Mouse (Mus musculus): ENCODE measurements around the gene B3gnt9.
A peak's percentile ranks its signal among the peaks of the same experiment; 100 is the strongest.
"Not testable (repeated sequence)": the region's sequence is repeated elsewhere in the genome, so short reads cannot be mapped to it uniquely, and the experiment has no call there.

The B3gnt9 gene

DNA sequence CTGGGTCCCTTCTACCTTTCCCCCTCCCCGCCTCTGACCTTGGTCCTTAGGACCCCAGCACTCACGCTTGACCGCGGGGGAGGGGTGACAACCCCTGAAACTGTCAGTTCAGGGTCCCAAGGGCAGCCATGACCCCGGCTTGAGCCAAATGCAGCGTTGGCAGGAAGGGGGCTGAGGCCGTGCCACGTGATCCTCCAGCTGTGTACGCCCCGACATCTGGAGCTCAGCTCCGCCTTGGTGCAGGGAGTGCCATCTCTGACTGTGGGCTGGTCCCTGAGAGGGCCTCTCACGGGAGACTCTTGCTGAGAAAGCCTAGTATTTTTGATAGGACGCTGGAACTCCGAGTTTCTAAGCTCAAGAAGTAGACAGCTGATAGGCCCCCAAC is at the start of gene B3gnt9:
Gene B3gnt9 (minus strand): TSS at position 188 of the 385 bp plus-strand sequence.
- DNase-seq, result peak; percentile 45 to 55

DNA sequence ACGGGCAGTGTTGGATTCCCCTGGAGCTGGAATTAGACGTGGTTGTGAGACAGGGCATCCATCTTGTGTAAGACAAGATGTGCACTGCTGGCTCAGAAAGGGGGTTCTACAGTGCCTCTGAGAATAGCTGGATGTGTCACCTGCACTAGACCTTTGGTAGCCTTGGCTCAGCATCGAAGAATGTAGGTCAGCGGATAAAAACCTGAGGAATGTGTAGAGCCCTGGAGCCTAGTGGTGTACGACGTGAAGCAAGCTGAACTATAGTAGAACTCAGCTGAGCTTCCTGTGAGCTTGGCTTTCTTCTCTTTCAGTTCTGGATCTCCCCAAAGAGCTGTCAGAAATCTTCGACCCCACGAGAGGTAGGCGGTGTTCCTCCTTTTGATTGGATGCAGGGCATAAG is 48.9 kb upstream of the B3gnt9 start:
- DNase-seq, result no peak

DNA sequence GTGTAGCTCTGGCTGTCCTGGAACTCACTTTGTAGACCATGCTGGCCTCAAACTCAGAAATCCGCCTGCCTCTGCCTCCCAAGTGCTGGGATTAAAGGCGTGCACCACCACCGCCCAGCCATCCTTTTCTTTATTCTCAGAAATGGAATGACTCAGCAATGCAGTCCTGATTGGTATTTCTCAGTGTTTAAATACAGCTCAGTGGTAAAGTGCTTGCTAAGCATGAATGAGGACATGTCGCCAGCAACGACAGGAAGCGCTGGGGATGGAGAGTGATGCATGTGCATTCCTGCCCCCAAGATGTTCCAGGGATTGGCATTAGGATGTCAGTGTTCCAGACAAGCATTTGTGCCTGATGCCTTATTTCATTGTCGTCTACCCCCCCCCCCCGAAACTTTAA is 48.4 kb upstream of the B3gnt9 start:
- no peak for DNase-seq

DNA sequence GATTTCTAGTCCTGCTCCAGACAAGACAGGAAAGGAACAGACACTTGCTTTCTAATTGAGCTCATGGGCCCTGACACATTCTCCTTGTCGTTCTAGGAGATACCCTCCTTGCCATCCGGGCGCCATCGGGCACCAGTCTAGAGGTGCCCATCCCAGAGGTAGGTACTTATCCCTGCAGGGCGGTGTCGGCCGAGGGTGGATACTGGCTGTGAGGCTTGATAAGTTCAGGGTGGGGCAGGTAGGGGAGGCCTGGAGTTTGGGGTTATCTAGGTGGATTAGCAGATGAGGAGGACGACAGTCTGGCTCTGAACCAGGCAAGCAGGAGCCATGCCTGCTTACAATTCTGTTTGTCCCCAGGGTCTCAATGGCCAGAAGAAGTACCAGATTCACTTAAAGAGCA is 45.0 kb upstream of the B3gnt9 start:
- no peak for DNase-seq

DNA sequence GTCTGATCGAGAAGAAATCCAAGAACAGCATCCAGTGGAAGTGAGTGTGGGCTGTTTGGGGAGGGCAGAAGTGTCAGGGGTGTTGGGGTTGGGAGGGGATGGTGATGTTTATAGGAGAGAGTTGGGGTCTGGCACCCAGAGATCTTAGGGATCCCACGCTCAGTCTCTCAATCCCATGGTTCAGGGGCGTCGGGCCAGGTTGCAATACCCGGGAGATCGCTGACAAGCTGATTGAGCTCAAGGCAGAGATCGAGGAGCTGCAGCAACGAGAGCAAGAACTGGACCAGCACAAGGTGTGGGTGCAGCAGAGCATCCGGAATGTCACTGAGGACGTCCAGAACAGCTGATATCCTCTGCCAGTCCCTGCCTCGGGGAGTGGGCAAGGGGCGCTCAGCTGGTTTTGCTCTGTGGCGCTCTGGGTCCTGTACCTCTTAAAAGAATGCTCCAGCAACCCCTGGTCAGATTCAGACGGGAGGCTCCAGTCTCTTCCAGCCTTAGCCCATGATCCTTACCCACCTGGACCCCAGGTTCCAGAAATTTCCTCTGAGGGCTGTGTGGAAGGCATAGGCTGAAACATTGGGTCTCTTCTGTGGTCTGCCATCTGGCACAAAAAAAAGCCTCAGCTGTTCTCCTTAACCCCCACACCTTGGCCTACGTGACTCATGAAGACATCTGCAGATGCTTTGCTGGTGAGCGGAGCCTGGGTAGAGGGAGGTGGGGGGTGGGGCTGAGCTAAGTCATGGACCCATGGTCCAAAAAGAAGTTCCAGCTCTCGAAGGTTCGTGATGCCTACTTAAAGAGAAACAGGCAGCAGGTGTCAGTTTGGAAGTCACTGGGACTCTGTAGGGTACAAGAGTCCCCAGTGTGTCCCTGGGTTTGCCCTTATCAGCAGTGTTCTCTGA is 43.6 kb upstream of the B3gnt9 start:
- no peak for DNase-seq

DNA sequence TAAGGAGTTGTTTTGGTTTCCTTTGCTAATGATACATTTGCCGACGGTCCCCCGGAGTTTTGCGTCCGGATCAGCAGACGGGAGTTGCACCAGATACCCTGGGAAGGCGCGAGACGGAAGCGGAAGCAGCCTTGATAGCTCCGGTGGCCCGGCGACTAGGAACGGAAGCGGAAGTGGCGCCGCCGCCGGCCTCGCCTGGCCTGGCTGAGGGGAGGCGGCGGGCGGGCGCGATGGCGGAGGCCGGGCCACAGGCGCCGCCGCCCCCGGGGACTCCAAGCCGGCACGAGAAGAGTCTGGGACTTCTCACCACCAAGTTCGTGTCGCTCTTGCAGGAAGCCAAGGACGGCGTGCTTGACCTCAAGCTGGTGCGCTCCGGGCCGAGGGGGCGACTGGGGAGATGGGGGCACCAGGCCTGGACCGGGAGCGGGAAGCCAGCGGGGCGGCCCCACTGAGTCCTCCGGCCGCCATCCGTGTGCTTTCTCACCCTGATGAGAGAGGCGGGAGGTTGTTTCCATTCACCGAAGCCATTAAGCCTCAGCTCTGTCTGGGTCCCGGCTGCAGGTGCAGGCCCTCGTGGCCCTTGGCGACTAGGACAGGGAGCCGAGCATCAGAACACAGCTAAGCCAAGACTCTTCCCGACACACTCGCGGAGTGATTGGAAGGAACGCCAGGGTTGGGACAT is 42.7 kb upstream of the B3gnt9 start, which contains the start of gene E2f4:
Gene E2f4 (plus strand): TSS at position 153 of the 682 bp plus-strand sequence.
- DNase-seq, result peak; percentile 96 to 97

DNA sequence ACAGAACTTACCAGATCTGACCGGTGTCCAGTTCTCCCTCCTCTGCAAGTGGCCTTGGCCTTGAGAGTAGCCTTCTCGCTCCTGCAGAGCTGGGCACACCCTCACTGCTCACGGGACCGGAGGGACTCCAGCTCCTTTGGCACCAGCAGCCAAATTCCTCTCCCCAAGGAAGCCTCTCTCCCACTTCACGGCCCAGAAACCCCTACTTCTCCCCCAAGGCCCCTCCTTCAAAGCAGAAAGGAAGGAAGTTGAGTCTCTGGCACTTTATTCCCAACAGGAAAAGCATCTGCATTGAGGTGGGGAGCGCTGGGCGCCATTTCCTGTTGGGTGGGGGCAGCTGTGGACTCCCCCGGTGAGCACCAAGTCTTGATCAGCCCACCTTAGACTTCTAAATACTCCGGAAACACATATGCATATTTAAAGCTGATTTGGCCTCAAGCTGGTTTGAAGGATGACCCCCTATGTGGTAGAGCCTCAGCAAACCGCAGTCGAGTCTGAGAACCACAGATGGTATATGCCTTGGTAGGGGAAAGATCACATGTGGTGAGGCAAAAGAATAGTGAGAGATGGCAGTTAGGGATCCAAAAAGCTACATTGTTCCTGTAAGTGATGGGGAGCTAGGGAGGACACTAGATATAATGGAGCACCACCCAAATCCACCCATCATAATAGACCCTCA is 41.1 kb upstream of the B3gnt9 start, which contains the start of gene Exoc3l:
Gene Exoc3l (minus strand): TSS at position 207 of the 679 bp plus-strand sequence.
- peak; percentile 42 to 60 for DNase-seq

DNA sequence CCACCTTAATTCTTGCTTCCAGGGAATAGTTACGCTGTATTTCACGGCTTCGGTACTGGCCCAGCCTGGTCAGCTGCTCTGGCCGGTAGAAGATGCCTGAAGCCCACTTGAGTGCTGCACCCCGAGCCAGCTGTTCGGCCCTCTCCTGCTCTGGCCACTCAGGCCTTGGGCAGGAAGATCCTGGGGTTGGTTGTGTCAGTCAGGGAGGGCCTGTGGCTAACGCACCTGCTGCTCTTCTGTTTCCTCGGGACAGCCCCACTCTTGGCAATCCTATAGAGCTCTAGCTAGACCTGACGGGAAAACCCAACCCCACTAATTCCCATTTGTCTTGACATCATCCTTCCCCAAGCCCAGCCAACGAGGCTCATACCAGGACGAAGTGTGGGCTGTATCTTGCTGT is 40.3 kb upstream of the B3gnt9 start:
- DNase-seq, result no peak

DNA sequence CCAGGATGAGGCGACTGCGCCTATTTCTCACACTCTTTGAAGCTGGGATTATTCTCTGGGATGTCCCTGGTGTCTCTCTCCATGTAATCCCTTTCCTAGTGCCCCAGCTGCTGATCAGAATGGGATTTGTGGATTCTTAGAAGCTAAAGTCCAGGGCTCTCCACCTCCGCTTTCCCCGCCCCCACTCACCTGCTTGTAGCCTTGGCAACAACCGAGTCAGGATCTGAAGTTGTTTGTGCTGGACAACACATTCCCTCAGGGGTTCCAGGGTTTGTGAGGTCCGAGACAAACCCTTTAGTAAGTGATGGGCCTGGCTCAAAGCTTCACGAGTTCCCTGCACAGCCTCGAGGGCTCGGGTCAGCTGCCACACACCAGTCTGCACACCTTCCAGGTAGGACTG is 39.8 kb upstream of the B3gnt9 start:
- no peak for DNase-seq

DNA sequence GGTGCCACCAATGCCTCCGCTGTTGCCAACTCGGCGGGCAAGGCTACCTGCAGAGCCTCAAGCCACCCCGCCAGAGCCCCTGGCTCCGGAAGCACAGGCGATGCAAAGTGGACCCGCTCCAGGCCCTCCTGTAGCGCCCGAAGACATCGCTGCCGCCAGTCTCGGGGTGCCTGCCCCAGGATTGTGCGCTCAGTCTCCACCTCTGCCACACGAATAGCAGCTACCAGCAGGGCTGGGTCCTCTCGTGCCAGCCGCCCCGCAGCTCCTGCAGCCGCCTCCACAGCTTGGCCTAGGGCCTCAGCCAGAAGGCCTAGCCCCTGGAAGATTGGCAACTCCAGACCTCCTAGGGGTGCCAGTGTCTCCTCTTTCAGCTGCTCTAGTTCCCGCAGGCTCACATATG is 38.5 kb upstream of the B3gnt9 start:
- no peak for DNase-seq

DNA sequence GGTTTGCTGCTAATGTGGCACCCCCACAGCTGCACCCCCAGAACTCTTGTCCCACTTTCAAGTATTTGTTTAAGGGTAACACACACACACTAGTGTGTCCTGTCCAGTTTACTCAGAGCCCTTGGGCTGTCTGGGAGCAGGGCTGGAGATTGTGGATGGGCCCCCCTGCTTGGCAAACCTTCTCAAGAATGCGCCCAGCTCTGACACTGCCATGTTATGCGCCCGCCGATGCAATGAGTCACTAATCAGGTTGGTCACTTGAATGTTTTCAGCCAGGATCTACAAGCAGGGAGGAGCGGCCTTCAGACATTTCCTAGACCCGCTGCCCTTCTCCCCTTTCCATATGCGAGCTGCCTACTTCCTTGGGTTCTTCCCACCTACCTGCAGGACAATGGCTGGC is 37.5 kb upstream of the B3gnt9 start:
- no peak for DNase-seq

DNA sequence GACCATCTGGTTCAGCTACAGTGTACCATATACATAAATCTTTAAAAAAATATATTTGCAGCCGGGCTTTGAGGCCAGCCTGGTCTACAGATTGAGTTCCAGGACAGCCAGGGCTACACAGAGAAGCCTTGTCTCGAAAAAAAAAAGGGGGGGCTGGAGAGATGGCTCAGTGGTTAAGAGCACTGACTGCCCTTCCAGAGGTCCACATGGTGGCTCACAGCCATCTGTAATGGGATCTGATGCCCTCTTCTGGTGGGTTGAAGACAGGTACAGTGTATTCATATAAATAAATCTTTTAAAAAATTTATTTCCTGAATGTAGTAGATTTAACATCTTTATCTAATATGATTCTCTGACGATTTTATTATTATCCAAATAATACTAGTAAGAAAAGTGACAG is 36.8 kb upstream of the B3gnt9 start:
- peak in 1 of 2 experiments; percentile 37 for DNase-seq

DNA sequence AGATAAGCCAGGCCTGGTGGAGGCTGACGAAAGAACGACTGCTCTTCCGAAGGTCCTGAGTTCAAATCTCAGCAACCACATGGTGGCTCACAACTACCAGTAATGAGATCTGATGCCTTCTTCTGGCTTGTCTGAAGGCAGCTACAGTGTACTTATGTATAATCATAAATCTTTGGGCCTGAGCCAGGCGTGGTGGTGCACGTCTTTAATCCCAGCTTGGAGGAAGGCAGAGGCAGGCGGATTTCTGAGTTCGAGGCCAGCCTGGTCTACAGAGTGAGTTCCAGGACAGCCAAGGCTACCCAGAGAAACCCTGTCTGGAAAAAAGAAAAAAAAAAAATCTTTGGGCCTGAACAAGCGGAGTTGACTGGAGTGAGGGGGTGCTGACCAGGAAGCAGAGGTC is 36.4 kb upstream of the B3gnt9 start:
- DNase-seq, result not testable (repeated sequence)

DNA sequence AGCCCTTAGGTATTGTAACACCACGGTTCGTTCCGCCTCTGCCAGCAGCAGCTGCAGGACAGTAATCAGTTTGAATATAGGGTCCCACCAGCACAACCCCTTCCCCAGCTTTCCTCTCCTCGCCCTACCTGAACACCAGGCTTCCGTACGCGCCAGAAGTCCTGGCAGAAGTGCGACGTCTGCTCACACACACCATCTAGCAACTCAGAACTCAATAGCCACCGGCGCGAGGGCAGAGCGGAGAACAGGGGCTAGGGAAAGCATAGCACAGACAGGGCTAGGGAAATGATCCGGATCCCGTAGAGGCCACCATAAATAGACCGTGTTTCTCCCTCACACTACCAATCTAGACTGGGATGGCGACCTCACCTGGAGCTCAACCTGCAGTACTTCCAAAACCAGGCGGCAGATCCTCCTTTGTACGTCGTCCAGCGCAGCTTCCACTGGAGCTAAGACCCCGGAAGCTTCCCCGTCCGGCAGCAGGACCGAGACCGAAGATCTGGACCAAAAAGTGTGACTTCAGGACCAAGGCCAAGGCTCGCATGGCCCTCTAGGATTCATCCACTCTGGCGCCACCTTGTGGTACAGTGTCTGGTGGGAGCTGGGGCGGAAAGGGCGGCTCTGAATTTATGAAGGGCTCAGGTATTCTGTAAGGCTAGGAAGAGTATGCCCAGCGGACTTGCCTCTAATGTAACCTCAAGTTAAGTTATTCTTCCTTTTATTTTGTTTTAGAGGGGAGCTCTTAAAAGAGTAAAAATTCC is 35.8 kb upstream of the B3gnt9 start:
- peak; percentile 90 to 98 for DNase-seq

DNA sequence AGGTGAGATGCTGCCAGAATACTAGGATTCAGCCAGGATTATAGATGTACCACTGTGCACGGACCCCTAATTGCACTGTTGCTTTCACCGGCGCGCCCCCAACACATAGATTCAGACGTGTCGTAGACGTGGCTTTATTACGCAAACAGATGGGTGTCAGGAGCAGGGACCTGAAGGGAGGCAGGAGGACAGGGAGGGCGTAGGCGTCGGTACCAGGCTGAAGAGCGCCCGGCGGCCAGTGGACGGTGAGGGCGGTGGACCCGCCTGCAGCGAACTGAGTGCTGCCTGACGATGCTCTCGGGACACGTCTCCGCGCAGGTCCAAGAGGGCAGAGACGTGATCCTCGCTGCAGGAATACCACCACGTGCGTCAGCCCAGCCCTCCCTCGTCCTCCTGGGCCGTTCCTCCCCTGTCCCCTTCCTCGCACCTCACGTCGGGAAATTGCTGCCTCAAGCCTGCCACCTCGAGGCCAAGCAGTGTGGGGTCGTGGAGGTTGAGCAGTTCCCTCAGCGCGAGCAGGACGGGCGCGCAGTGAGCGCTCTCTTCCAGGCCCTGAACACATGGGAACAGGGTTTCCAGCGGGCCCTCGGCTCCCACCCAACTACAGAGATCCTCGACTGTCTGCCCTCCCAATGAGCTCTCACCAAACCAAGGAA is 35.0 kb upstream of the B3gnt9 start, which contains the start of gene 4931428F04Rik:
Gene 4931428F04Rik (minus strand): TSS at position 60 of the 656 bp plus-strand sequence.
- DNase-seq, result peak; percentile 32 to 50

DNA sequence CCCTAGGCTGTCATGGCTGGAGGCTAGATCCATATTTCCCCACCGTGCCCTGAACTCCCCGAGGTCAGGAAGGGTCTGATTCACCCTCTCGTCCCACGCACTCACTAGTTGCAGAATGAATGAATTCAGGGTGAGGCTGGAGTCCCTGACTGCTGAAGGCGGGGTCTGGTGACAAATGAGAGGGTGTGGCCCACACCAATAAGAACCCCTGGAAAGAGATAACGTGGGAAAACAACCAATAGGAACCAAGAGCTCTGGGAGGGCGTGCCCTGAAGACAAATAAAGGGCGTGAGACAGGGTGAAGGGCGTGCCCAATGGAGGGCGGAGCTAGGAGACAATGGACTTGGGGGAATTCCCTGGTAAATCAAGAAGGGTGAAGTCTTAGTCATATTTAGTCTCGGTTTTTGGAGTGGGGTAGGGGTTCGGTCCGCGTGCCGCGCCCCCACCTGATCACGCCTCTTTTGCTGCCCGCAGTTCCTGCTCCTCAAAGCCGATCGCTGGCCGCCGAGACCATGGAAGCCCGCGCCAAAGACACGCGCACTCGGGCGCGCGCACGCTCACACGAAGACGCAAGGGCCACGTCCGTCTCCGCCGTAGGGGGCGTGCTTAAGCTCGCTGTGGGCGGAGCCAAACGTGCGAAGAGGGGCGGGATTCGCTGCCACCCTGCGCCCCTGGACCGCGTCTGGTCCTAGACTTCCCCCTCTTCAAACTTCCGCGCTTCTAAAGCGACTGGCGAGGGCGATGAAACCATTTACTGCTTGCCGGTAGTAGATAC is 34.2 kb upstream of the B3gnt9 start:
- peak; percentile 85 to 94 for DNase-seq

DNA sequence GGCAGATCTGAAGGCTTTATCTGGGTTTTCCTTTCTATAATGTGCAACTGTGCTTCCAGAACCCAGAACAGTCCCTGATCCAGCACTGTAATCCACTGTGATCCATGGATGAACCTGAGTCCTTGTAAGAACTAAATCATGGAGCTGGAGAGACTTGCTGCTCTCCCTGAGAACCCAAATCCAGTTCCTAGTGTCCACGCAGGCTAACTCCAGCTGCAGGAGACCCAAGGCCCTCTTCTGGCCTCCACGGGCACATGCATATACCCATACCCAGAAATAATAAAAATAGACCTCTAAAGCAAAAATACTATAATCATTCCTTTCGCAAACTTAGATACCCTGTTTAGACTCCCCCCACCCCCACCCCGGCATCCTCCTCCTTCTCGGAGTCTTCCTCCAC is 33.3 kb upstream of the B3gnt9 start:
- no peak for DNase-seq

DNA sequence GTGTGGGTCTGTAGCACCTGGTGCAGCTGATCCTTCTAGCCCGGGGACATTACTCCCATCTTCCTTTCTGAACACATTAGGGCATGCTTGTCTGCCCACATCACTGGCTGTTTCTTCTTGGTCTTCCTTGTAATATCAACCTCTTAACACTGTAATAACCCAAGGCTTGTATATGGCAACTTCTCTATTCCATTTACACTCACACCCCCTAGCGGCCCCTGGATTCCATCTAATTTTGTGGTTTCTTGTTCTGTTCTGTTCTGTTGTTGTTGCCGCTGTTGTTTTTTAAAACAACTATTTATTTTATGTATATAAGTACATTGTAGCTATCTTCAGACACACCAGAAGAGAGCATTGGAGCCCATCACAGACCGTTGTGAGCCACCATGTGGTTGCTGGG is 32.0 kb upstream of the B3gnt9 start:
- DNase-seq, result no peak

DNA sequence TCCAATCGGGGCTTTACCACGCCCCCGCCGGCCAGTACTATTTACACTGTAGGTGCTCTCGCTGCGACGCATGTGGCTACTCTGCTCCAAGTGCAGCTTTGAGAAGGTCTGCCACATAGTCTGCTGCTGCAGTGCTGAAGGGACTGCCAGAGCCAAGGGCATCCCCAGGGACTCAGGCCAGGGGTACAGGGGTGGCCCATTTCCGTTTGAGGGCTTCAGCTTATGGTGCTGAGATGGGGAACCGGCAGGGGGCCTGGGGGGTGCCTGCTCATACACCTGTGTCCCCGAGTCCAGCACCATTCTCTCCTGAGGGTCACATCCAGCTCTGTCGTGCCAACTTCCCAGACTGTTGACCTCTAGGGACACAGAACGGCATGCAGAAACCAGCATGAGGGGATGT is 30.6 kb upstream of the B3gnt9 start:
- no peak for DNase-seq

DNA sequence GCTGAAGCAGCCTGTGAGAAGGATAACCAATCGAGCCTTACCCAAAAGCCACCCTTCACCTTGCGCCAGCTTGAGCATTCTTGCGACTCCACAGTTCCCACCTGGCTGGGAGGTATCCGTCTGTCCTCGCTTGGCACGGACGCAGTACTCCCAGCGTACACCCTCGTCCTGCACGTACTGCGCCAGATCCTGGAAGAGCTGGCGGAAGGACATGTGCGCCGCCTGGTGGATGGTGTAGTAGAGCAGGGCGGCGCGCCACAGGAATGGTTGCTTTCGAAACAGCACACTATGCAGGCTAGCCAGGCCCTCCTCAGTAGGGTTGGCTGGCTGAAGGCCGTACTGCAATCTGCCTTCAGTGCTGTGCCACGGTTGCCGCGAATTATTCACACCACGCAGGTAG is 28.1 kb upstream of the B3gnt9 start:
- peak; percentile 32 to 79 for DNase-seq

DNA sequence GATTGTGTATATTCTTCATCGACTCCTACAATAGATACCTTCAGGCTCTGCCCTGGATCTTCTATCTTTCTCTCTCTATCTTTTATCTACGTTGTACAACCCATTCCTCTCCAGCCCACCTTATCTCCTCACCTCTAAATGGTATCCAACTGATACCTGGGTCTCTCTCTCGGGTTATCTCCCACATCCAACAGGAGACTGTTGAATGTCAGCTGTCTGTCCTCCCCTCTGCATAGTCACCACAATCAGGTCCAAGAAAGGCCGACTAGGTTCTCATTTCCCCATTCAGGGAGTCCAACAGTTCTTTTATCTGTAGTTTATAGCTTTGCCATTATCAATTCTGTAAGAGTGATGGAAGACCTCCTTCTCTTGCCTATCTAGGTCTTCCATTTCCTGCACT is 27.3 kb upstream of the B3gnt9 start:
- DNase-seq, result no peak

Data from kidney, postnatal 36 days (tissue).